Mouse (Mus musculus) limb, embryonic 11.5 days (tissue): ENCODE measurements around the gene Gm15319. TPM values are rescaled to one million over a fixed set of nuclear protein-coding genes. Genes with fewer than 3 reads are reported as not detected.
"Not testable (repeated sequence)": the region's sequence is repeated elsewhere in the genome, so short reads cannot be mapped to it uniquely, and the experiment has no call there.

Source experiments
- ATAC-seq: fragments of 200-750 bp; cut with Nextera tagmentation; 2 replicates; pipeline ENCODE4 v1.8.0; 2017; ENCODE audit warnings: low read depth; ENCODE audit not compliant: insufficient number of reproducible peaks, low FRiP score, low TSS enrichment
- DNase-seq: peaks from one replicate; pipeline ENCODE4 v3.0.0-alpha.2; 2015; ENCODE audit warnings: low spot score
- H3K27ac ChIP-seq: fragments of 300-500 bp; sonication (generic); replicated peaks from 2 replicates; pipeline ENCODE4 v1.5.1; 2014; ENCODE audit warnings: low read depth, mild to moderate bottlenecking, low read length
- H3K27me3 ChIP-seq: fragments of 300-500 bp; sonication (generic); 2 replicates; pipeline ENCODE4 v1.6.1; 2014; ENCODE audit warnings: mild to moderate bottlenecking, low read length, mixed read lengths; ENCODE audit not compliant: control insufficient read depth, insufficient read depth
- H3K36me3 ChIP-seq: fragments of 300-500 bp; sonication (generic); 2 replicates; pipeline ENCODE4 v1.6.1; 2014; ENCODE audit warnings: mild to moderate bottlenecking, low read length, moderate library complexity, mixed read lengths; ENCODE audit not compliant: control insufficient read depth, insufficient read depth
- H3K4me1 ChIP-seq: fragments of 300-500 bp; sonication (generic); 2 replicates; pipeline ENCODE4 v1.6.1; 2014; ENCODE audit warnings: low read length, mixed read lengths; ENCODE audit not compliant: control insufficient read depth, insufficient read depth
- H3K4me2 ChIP-seq: fragments of 300-500 bp; sonication (generic); 2 replicates; pipeline ENCODE4 v1.6.1; 2014; ENCODE audit warnings: low read depth, mild to moderate bottlenecking, moderate library complexity; ENCODE audit not compliant: severe bottlenecking
- H3K4me3 ChIP-seq: fragments of 300-500 bp; sonication (generic); 2 replicates; pipeline ENCODE4 v1.5.1; 2014; ENCODE audit warnings: low read depth, low read length
- H3K9ac ChIP-seq: fragments of 300-500 bp; sonication (generic); 2 replicates; pipeline ENCODE4 v1.6.1; 2014; ENCODE audit warnings: mild to moderate bottlenecking, low read length
- H3K9me3 ChIP-seq: fragments of 300-500 bp; sonication (generic); 2 replicates; pipeline ENCODE4 v1.6.1; 2016; ENCODE audit warnings: low read length; ENCODE audit not compliant: control insufficient read depth
- WGBS: fragments of 180-500 bp; shearing (Covaris S2); extraction: QIAGEN DNeasy Blood & Tissue Kit; methylation state at CpG from one replicate; pipeline ENCODE4 v1.1.7; 2014; 5-methylcytosine and 5-hydroxymethylcytosine counted together
- polyA plus RNA-seq: library from polyadenylated mRNA; unstranded; fragments of >200 nt; fragmentation: Nextera tagmentation; extraction: Ambion mirVana; gene quantifications from 2 replicates; pipeline ENCODE4 v1.2.1, GENCODE M21; 2014

Gene Gm15319
- polyA plus RNA-seq, result not detected in 2 replicates

DNA sequence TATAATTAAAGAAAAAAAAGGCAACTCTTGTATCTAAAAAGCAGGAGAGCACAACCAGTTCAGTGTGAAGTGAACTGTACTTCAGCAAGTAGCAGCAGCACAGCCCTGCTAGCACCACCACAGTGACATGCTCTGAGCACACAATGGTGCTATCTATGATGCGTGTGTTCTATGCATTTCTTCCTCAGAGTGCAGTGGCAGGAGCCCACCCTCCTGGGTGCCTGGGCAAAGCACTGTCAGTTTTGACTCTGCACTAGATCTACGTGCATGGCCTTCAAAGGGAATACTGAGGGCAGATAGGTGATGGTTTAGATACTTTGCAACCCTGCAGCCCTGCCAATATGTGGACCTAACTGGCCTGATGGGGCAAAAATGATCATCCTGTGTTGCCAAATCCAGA lies at the start of gene Gm15319:
Gm15319 (minus strand) TSS at position 101 of the 400 bp plus-strand sequence.
- H3K27me3 ChIP-seq, DNase-seq, H3K36me3 ChIP-seq, H3K4me2 ChIP-seq, H3K4me1 ChIP-seq, ATAC-seq, H3K27ac ChIP-seq, H3K9ac ChIP-seq, H3K9me3 ChIP-seq, H3K4me3 ChIP-seq: not testable (repeated sequence)
- no CpG with 5 or more reads among the region's 2 CpGs for WGBS

DNA sequence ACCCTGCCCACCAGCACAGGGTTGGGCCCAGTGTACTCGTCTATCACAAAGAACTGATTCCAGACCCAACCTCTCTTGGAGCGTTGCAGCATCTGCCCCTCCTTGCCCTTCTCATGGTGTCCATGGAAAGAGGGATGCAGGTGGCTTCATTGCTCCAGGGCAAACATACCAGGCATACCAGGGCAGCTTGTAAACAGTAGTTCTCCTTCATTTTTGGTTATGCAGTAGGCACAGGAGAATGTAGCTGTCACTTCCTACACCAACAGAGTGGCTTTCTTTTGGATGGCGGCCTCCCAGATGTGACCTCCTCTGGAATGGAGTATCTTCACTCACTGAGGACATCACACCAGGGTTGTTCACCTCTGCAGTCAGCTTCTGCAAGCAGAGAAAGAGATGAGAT lies 47.3 kb upstream of the Gm15319 start:
- H3K27me3 ChIP-seq, H3K9ac ChIP-seq, H3K4me2 ChIP-seq, ATAC-seq, H3K4me1 ChIP-seq, H3K9me3 ChIP-seq, DNase-seq, H3K4me3 ChIP-seq, H3K27ac ChIP-seq, H3K36me3 ChIP-seq: not testable (repeated sequence)
- no CpG with 5 or more reads among the region's 3 CpGs for WGBS

DNA sequence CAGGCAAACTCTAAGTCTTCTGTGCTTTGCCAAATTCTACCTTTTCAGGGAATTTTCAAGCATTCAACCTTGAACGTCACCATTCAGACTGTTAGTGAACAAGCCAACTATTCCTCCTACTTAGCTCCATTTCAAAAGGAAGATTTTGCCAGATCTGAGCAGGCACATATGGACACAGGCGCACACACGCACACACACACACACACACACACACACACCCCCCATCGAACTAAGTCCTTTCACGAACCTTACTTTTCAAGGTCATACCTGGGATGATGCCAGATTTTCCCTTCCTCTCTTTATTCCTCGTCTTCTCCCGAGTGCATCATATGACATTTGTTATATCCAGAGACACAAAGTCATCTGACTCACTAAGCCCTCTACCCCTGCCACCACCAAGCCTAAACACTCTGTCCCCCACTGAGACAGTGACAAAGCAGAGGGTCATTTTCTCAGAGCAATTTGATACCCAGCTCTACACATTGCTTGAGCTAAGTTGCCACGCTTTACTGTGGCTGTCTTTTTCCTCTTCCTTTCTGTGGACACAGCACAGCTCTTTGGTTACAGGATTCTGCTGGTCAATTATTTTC lies 45.5 kb upstream of the Gm15319 start:
- DNase-seq, result peak; percentile 4
- not testable (repeated sequence) for H3K27ac ChIP-seq, H3K4me1 ChIP-seq, H3K27me3 ChIP-seq, H3K4me3 ChIP-seq, H3K9ac ChIP-seq, H3K36me3 ChIP-seq, H3K9me3 ChIP-seq, ATAC-seq, H3K4me2 ChIP-seq
- WGBS, result 91% methylated on average over 7 of the region's 8 CpGs

DNA sequence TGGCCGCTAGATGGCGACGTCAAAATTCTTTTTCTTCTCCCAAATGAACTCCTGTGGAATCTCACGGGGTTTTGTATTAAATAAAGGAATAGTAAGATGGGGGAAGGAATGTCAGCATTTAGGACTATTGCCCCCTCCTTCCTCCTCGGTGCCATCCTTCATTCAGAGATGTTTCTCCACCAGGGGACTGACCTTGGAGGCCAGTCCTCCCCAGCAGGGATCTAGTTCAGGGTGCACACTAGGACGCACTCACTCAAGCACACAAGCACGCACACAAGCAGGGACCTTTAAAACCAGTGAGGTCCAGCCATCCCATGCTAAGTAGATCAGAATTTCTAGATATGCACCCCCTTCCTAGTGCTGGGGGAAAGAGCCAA lies 26.3 kb upstream of the Gm15319 start:
- not testable (repeated sequence) for H3K27ac ChIP-seq, H3K4me3 ChIP-seq, H3K27me3 ChIP-seq, H3K4me2 ChIP-seq, H3K36me3 ChIP-seq, H3K9me3 ChIP-seq, H3K4me1 ChIP-seq, H3K9ac ChIP-seq, DNase-seq
- WGBS, result 25% methylated on average over 2 of the region's 7 CpGs
- 0 out of 2 replicates have a peak, but pooled peaks have one; percentile 35 for ATAC-seq

DNA sequence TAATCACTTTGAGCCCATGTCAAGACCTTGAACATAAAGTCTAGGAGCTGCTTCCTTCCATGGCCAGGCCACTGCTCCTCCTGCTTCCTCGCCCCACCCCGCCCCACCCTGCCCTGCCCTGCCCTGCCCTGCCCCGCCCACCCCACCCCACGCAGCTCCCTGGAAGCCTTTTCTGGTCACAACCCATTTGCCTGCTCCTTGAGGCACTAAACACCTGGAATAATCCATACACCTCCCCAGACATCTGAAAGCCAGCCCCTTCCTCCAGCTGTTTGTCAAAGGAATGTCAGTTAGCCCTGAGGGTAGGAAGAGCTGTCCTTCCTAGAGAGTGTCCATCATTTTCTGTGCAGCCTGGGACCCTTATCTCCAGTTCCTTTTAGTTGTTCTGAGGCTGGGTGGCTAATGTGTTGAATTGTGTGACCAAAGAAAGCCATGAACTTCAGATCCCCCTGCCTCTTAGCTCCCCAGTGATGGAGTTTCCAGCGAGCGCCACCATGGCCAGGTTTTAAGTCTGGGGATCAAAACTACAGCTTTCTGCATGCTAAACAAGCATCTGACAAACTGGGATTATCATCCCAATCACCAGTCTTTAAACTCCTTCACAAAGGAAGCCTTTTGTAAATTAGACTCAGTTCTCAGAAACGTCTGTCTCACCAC lies 25.8 kb upstream of the Gm15319 start:
- not testable (repeated sequence) for H3K9me3 ChIP-seq, H3K4me3 ChIP-seq, H3K4me2 ChIP-seq, H3K9ac ChIP-seq, H3K27me3 ChIP-seq, H3K4me1 ChIP-seq, DNase-seq, H3K27ac ChIP-seq, H3K36me3 ChIP-seq
- ATAC-seq, result peak; percentile 76
- WGBS, result no CpG with 5 or more reads among the region's 7 CpGs

DNA sequence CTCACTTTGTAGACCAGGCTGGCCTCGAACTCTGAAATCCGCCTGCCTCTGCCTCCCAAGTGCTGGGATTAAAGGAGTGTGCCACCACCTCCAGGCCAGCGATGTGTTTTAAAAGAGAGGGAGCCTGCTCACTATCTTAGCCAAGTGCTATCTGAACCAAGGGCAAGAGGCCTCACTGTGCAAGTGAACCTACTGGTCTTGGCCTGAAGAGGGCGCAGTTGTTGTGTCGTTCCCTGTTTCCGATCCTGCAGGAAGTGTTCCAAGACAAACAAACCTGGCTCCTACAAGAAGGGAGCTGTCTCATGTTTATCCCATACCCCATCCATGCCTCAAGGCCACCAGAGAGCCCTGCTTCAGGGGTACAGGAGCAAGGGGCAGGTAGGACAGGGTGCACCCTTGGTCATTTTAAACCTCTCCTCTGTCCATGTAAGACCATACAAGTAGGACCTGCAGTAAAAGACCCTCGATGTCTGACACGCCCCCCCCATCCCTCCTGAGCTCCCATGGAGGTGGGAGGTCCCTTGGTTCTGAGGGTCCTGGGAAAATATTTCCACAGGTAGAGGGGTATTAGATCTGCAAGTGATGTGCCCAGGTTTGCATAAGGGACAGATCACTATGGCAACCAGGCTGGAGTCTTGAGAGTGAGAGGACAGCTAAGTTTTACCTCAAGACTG lies 24.2 kb upstream of the Gm15319 start:
- H3K27ac ChIP-seq, H3K9me3 ChIP-seq, H3K9ac ChIP-seq, H3K4me2 ChIP-seq, H3K4me1 ChIP-seq, H3K27me3 ChIP-seq, ATAC-seq, H3K4me3 ChIP-seq, H3K36me3 ChIP-seq: not testable (repeated sequence)
- 83% methylated on average over 2 of the region's 8 CpGs for WGBS
- DNase-seq, result peak; percentile 14

DNA sequence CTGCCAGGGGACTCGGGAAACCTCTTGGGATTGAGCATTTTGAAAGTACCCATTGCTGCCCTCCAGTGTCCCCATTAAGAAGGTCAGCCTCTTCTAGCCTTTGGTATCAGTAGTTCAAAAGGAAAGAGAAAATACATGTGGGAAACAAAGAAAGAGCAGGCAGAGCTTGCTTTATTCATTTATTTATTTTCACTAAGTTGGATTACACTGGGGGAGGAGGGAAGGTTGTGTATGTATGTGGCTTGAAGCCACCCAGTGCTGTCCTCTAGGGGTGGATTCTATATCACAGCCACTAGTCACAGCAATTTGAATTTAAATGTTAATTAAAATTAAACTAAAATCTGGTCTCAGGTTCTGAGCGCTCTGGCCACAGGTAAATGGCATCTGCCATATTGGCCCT lies 22.0 kb upstream of the Gm15319 start:
- not testable (repeated sequence) for H3K9me3 ChIP-seq, H3K36me3 ChIP-seq, H3K4me1 ChIP-seq, DNase-seq, ATAC-seq, H3K27me3 ChIP-seq, H3K27ac ChIP-seq, H3K9ac ChIP-seq, H3K4me2 ChIP-seq, H3K4me3 ChIP-seq
- WGBS, result no CpG with 5 or more reads among the region's 2 CpGs

DNA sequence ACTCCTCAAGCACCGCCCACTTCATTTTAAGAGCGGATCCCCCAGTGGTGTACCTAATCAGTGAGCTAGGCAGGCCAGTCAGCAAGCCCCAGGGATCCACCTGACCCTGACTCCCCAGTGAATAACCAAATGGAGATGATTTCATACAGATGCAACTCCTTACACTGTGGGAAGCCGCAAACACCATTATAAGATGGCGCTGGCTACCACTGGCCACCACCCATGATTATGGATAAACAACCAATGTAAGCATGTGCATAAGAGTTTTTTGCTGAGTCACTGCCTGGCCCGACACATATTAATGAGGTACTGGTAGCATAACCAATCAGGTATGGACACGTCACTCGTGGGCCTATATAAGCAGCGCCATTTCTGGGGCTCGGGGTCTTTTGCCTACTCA lies 21.1 kb upstream of the Gm15319 start:
- not testable (repeated sequence) for H3K4me3 ChIP-seq, H3K27ac ChIP-seq, H3K27me3 ChIP-seq, DNase-seq, H3K36me3 ChIP-seq, H3K4me2 ChIP-seq, H3K9me3 ChIP-seq, ATAC-seq, H3K9ac ChIP-seq, H3K4me1 ChIP-seq
- 96% methylated on average over 7 of the region's 9 CpGs for WGBS
